Mouse (Mus musculus): Measurements from ENCODE around the gene Prss53. TPM values are rescaled to one million over a fixed set of nuclear protein-coding genes. Genes with fewer than 3 reads are reported as not detected.

Prss53 gene
- total and polyA plus RNA-seq, 3 experiments: 0.15 to 0.77 TPM; not detected in 1

- Histone ChIP-seq H3K27me3 (ENCODE audit: control insufficient read depth in 1 of 2, insufficient read depth in 2 of 2, low read length in 2 of 2) (no peaks in the 10 kb centered on the region), H3K27ac (ENCODE audit: control insufficient read depth, low read depth, low read length) (peak overlapping the region; percentile 85), H3K36me3 (ENCODE audit: control insufficient read depth in 1 of 2, insufficient read depth in 2 of 2, low read length in 2 of 2) (peaks cover 0 to 20% of the 10 kb centered on the region in 2 experiments), H3K9ac (ENCODE audit: control insufficient read depth, low read depth, low read length, poor library complexity, severe bottlenecking) (peak overlapping the region; percentile 90), H3K4me1 (ENCODE audit: control insufficient read depth in 1 of 2, insufficient read depth in 2 of 2, low read length in 2 of 2) (peaks cover 0 to 17% of the 10 kb centered on the region in 2 experiments; a peak in 3 of 4 replicates), H3K79me2 (ENCODE audit: control insufficient read depth, insufficient read depth, low read length, poor library complexity) (peaks cover 57% of the 10 kb centered on the region), H3K9me3 (replicated peaks; ENCODE audit: insufficient read depth, low read length) (no peaks in the 10 kb centered on the region), H3K4me3 (ENCODE audit: control insufficient read depth in 1 of 2, insufficient read depth in 1 of 2, low read depth in 2 of 2, low read length in 2 of 2) (peak overlapping the region; percentile 81 to 86)
- DNase-seq (ENCODE audit: low read depth, low spot score): peak; percentile 92
- peak; percentile 24; the same call in 1 of the 2 replicates for TF ChIP-seq POLR2AphosphoS2 (IDR thresholded peaks at IDR 0.05; ENCODE audit: low read length)
- peak; percentile 63 for TF ChIP-seq ELF1 (IDR thresholded peaks at IDR 0.05; ENCODE audit: low read depth, low read length)
- peak; percentile 31; the same call in 1 of the 2 replicates for TF ChIP-seq MAFK (IDR thresholded peaks at IDR 0.05; ENCODE audit: borderline replicate concordance, low read depth, low read length)
- TF ChIP-seq USF2 (IDR thresholded peaks at IDR 0.05; ENCODE audit: borderline replicate concordance in 1 of 2, insufficient read depth in 1 of 2, low read depth in 1 of 2, low read length in 2 of 2): no peak
- 0 out of 2 replicates have a peak, but pooled peaks have one; percentile 45 for TF ChIP-seq TBP (IDR thresholded peaks at IDR 0.05; ENCODE audit: low read depth, low read length)
- TF ChIP-seq ETS1 (IDR thresholded peaks at IDR 0.05; ENCODE audit: low read depth, low read length): 0 out of 2 replicates have a peak, but pooled peaks have one; percentile 15
- no peak for TF ChIP-seq RCOR1 (IDR thresholded peaks at IDR 0.05; ENCODE audit: low read depth, low read length)
- TF ChIP-seq SMC3 (IDR thresholded peaks at IDR 0.05; ENCODE audit: low read depth, low read length): no peak; the same call in 1 of the 2 replicates
- TF ChIP-seq HCFC1 (IDR thresholded peaks at IDR 0.05; ENCODE audit: low read depth, low read length): peak; percentile 79
- TF ChIP-seq MAX (IDR thresholded peaks at IDR 0.05; ENCODE audit: low read length): peak; percentile 48; the same call in 1 of the 2 replicates
- TF ChIP-seq GATA1 (IDR thresholded peaks at IDR 0.05; ENCODE audit: low read depth, low read length): no peak
- TF ChIP-seq TCF12 (IDR thresholded peaks at IDR 0.05; ENCODE audit: low read depth, low read length): peak; percentile 17; the same call in 1 of the 2 replicates
- peak; percentile 98 for TF ChIP-seq MAZ (IDR thresholded peaks at IDR 0.05; ENCODE audit: low read depth, low read length)
- peak; percentile 98 for TF ChIP-seq SIN3A (IDR thresholded peaks at IDR 0.05; ENCODE audit: low read length)
- peak in 1 of 2 experiments; percentile 31; a peak in 2 of 4 replicates for TF ChIP-seq EP300 (IDR thresholded peaks at IDR 0.05; ENCODE audit: low read depth in 1 of 2, low read length in 2 of 2)
- TF ChIP-seq MXI1 (IDR thresholded peaks at IDR 0.05; ENCODE audit: low read depth, low read length): peak; percentile 44; the same call in 1 of the 2 replicates
- 0 out of 2 replicates have a peak, but pooled peaks have one; percentile 43 for TF ChIP-seq GABPA (IDR thresholded peaks at IDR 0.05; ENCODE audit: low read depth, low read length)
- TF ChIP-seq MYB (IDR thresholded peaks at IDR 0.05; ENCODE audit: low read depth, low read length): no peak
- TF ChIP-seq NELFE (IDR thresholded peaks at IDR 0.05; ENCODE audit: low read depth, low read length): peak; percentile 27
Observed at GRCm38 (mm10) chr7:127875627-127876001, 15.2 kb downstream of the Prss53 start.

Measured in MEL (cell line).